Mouse (Mus musculus) liver, embryonic 14.5 days (tissue): Measurements from ENCODE around the gene Numbl. TPM values are rescaled to one million over a fixed set of nuclear protein-coding genes. Genes with fewer than 3 reads are reported as not detected.

ENCODE experiments used
- ATAC-seq: fragments of 200-750 bp; cut with Nextera tagmentation; 2 replicates; pipeline ENCODE4 v1.8.0; 2017; ENCODE audit warnings: moderate number of reproducible peaks, mild to moderate bottlenecking, moderate library complexity; ENCODE audit not compliant: insufficient read depth
- DNase-seq, 3 experiments: peaks; one replicate each; pipeline ENCODE4 v3.0.0-alpha.2; 2012 to 2013; ENCODE audit warnings: low read depth in 3 of 3, low spot score in 3 of 3
- H3K27ac ChIP-seq: fragments of 300-500 bp; sonication (generic); 2 replicates; pipeline ENCODE4 v1.5.1; 2014; ENCODE audit warnings: moderate library complexity, mild to moderate bottlenecking, control low read depth, inconsistent platforms
- H3K27me3 ChIP-seq: fragments of 300-500 bp; sonication (generic); 2 replicates; pipeline ENCODE4 v1.6.1; 2014; ENCODE audit warnings: mild to moderate bottlenecking, low read length, moderate library complexity; ENCODE audit not compliant: control insufficient read depth, insufficient read depth
- H3K36me3 ChIP-seq: fragments of 300-500 bp; sonication (generic); replicated peaks from 2 replicates; pipeline ENCODE4 v1.6.1; 2014; ENCODE audit warnings: low read depth; ENCODE audit not compliant: control insufficient read depth, insufficient read depth
- H3K4me1 ChIP-seq, 2 experiments: fragments of 200-500 bp in 1 of 2; fragments of 300-500 bp in 1 of 2; sonication (generic) in 1 of 2; replicated peaks; 2 replicates each; pipeline ENCODE4 v1.6.1; 2012 to 2014; ENCODE audit warnings: antibody characterized with exemption in 1 of 2, inconsistent platforms in 1 of 2, low read length in 1 of 2; ENCODE audit not compliant: control insufficient read depth in 2 of 2, insufficient read depth in 2 of 2
- H3K4me2 ChIP-seq: fragments of 300-500 bp; sonication (generic); 2 replicates; pipeline ENCODE4 v1.6.1; 2014; ENCODE audit warnings: low read depth, mild to moderate bottlenecking, control low read depth, moderate library complexity
- H3K4me3 ChIP-seq, 2 experiments: fragments of 200-500 bp in 1 of 2; fragments of 300-500 bp in 1 of 2; sonication (generic) in 1 of 2; 2 replicates each; pipeline ENCODE4 v1.5.1; 2012 to 2014; ENCODE audit warnings: low read depth in 2 of 2, low read length in 2 of 2, mild to moderate bottlenecking in 2 of 2, control low read depth in 1 of 2, inconsistent platforms in 1 of 2, moderate library complexity in 1 of 2; ENCODE audit not compliant: insufficient read depth in 1 of 2
- H3K9ac ChIP-seq: fragments of 300-500 bp; sonication (generic); replicated peaks from 2 replicates; pipeline ENCODE4 v1.6.1; 2014; ENCODE audit warnings: mild to moderate bottlenecking, control low read depth, moderate library complexity
- H3K9me3 ChIP-seq: fragments of 300-500 bp; sonication (generic); 2 replicates; pipeline ENCODE4 v1.6.1; 2016; ENCODE audit warnings: low read length, mixed read lengths; ENCODE audit not compliant: control insufficient read depth
- CTCF ChIP-seq: IDR thresholded peaks from 2 replicates; pipeline ENCODE4 v1.5.1; 2016; ENCODE audit warnings: antibody characterized with exemption, low read depth, control low read depth
- EP300 ChIP-seq: IDR thresholded peaks from 2 replicates; pipeline ENCODE4 v1.6.1; 2016; ENCODE audit warnings: antibody characterized with exemption, low read depth
- WGBS: fragments of 180-500 bp; shearing (Covaris S2); extraction: QIAGEN DNeasy Blood & Tissue Kit; methylation state at CpG from one replicate; pipeline ENCODE4 v1.1.7; 2014; ENCODE audit not compliant: insufficient replicate concordance; 5-methylcytosine and 5-hydroxymethylcytosine counted together
- polyA plus RNA-seq, 2 experiments: library from polyadenylated mRNA; depleted of rRNA in 1 of 2; stranded (reverse) in 1 of 2; unstranded in 1 of 2; fragments of >200 nt; fragmentation: Nextera tagmentation in 1 of 2; extraction: Ambion mirVana in 1 of 2; gene quantifications; 2 replicates each; pipeline versions ENCODE4 v1.2.1 to v1.2.3; 2012 to 2014

Gene Numbl
- polyA plus RNA-seq, 2 experiments, result 0.72 to 1.9 TPM

GRCm38 (mm10) chr7:27288732-27289131 lies 30.5 kb downstream of the Numbl start:
- H3K9me3 ChIP-seq, result no peaks in the 10 kb centered on the region
- ATAC-seq (no peak), DNase-seq (no peak)
- H3K4me2 ChIP-seq, result no peak overlapping the region
- H3K9ac ChIP-seq, result no peak overlapping the region
- H3K27me3 ChIP-seq, result 0 out of 2 replicates have a peak, but pooled peaks cover 2% of the 10 kb centered on the region
- TF ChIP-seq EP300, result no peak
- TF ChIP-seq CTCF, result no peak
- WGBS, result 74% methylated on average over 7 of the region's 7 CpGs
- no peak overlapping the region for H3K4me3 ChIP-seq
- no peaks in the 10 kb centered on the region for H3K4me1 ChIP-seq
- H3K36me3 ChIP-seq, result no peaks in the 10 kb centered on the region
- no peak overlapping the region for H3K27ac ChIP-seq

GRCm38 (mm10) chr7:27290555-27290954 lies 32.3 kb downstream of the Numbl start:
- Histone ChIP-seq H3K36me3 (no peaks in the 10 kb centered on the region), H3K27me3 (no peaks in the 10 kb centered on the region), H3K4me1 (no peaks in the 10 kb centered on the region), H3K4me2 (no peak overlapping the region), H3K9ac (no peak overlapping the region), H3K27ac (no peak overlapping the region), H3K9me3 (no peaks in the 10 kb centered on the region), H3K4me3 (no peak overlapping the region)
- no peak for TF ChIP-seq EP300
- TF ChIP-seq CTCF, result no peak
- DNase-seq, result no peak
- 65% methylated on average over 2 of the region's 2 CpGs for WGBS
- ATAC-seq, result no peak

GRCm38 (mm10) chr7:27291795-27292466 lies 33.7 kb downstream of the Numbl start:
- Histone ChIP-seq H3K4me3 (no peak overlapping the region), H3K36me3 (no peaks in the 10 kb centered on the region), H3K27me3 (no peaks in the 10 kb centered on the region), H3K27ac (no peak overlapping the region), H3K4me1 (no peaks in the 10 kb centered on the region), H3K4me2 (no peak overlapping the region), H3K9ac (no peak overlapping the region), H3K9me3 (no peaks in the 10 kb centered on the region)
- 40% methylated on average over 12 of the region's 12 CpGs for WGBS
- TF ChIP-seq CTCF (no peak), EP300 (no peak)
- ATAC-seq, result no peak
- no peak for DNase-seq

GRCm38 (mm10) chr7:27295956-27296355 lies 37.7 kb downstream of the Numbl start:
- Histone ChIP-seq H3K4me3 (no peak overlapping the region), H3K9me3 (no peaks in the 10 kb centered on the region), H3K9ac (no peak overlapping the region), H3K27me3 (no peaks in the 10 kb centered on the region), H3K4me1 (no peaks in the 10 kb centered on the region), H3K4me2 (no peak overlapping the region), H3K27ac (no peak overlapping the region), H3K36me3 (no peaks in the 10 kb centered on the region)
- WGBS, result 52% methylated on average over 4 of the region's 4 CpGs
- no peak for DNase-seq
- TF ChIP-seq CTCF, result no peak
- no peak for TF ChIP-seq EP300
- no peak for ATAC-seq

- Histone ChIP-seq H3K27me3 (no peaks in the 10 kb centered on the region), H3K9me3 (no peaks in the 10 kb centered on the region), H3K4me2 (no peak overlapping the region), H3K27ac (no peak overlapping the region), H3K4me3 (no peak overlapping the region), H3K4me1 (no peaks in the 10 kb centered on the region), H3K36me3 (no peaks in the 10 kb centered on the region), H3K9ac (no peak overlapping the region)
- 74% methylated on average over 4 of the region's 4 CpGs for WGBS
- no peak for TF ChIP-seq CTCF
- no peak for TF ChIP-seq EP300
- DNase-seq (no peak), ATAC-seq (no peak)
These were observed 38.3 kb downstream of the Numbl start for GRCm38 (mm10) chr7:27296518-27296917.
